Mouse (Mus musculus) spleen, adult 2 months (tissue): ENCODE measurements around the gene Chst8. TPM values are rescaled to one million over a fixed set of nuclear protein-coding genes. Genes with fewer than 3 reads are reported as not detected.

Experiments
- DNase-seq, 2 experiments: peaks; one replicate each; pipeline versions ENCODE4 v3.0.0 to v3.0.0-alpha.2; 2012 to 2021; ENCODE audit warnings: low spot score in 2 of 2, low read depth in 1 of 2
- H3K27ac ChIP-seq: fragments of 200-500 bp; 2 replicates; pipeline ENCODE4 v1.5.1; 2012; ENCODE audit warnings: low read length, inconsistent platforms; ENCODE audit not compliant: insufficient read depth
- H3K27me3 ChIP-seq: fragments of 200-500 bp; 2 replicates; pipeline ENCODE4 v1.6.1; 2012; ENCODE audit warnings: mild to moderate bottlenecking, moderate library complexity, low read length, inconsistent platforms; ENCODE audit not compliant: control insufficient read depth, insufficient read depth
- H3K36me3 ChIP-seq: fragments of 200-500 bp; 2 replicates; pipeline ENCODE4 v1.6.1; 2012; ENCODE audit warnings: mild to moderate bottlenecking, low read length, inconsistent platforms; ENCODE audit not compliant: control insufficient read depth, insufficient read depth
- H3K4me1 ChIP-seq: fragments of 200-500 bp; 2 replicates; pipeline ENCODE4 v1.6.1; 2011; ENCODE audit warnings: inconsistent platforms; ENCODE audit not compliant: control insufficient read depth, insufficient read depth, insufficient read length
- H3K4me3 ChIP-seq: fragments of 200-500 bp; 2 replicates; pipeline ENCODE4 v1.5.1; 2011; ENCODE audit warnings: mild to moderate bottlenecking, inconsistent platforms; ENCODE audit not compliant: insufficient read depth, insufficient read length; ENCODE audit errors: extremely low read depth
- CTCF ChIP-seq: fragments of 200-500 bp; IDR thresholded peaks from 2 replicates; pipeline ENCODE4 v1.5.1; 2011; ENCODE audit warnings: mild to moderate bottlenecking, inconsistent platforms; ENCODE audit not compliant: insufficient read depth, insufficient read length, insufficient replicate concordance; ENCODE audit errors: extremely low read depth
- POLR2A ChIP-seq: fragments of 200-500 bp; IDR thresholded peaks from 2 replicates; pipeline ENCODE4 v1.6.1; 2011; ENCODE audit warnings: low read depth, low read length, inconsistent platforms
- WGBS: fragments of 180-500 bp; shearing (Covaris S2); methylation state at CpG from one replicate; pipeline ENCODE4 v1.1.7; 2018; 5-methylcytosine and 5-hydroxymethylcytosine counted together
- polyA plus RNA-seq: library from polyadenylated mRNA; depleted of rRNA; stranded (reverse); fragments of >200 nt; gene quantifications from 2 replicates; pipeline ENCODE4 v1.2.3, GENCODE M21; 2012

Gene Chst8
- polyA plus RNA-seq, 1 experiment = 1.6 TPM

DNA sequence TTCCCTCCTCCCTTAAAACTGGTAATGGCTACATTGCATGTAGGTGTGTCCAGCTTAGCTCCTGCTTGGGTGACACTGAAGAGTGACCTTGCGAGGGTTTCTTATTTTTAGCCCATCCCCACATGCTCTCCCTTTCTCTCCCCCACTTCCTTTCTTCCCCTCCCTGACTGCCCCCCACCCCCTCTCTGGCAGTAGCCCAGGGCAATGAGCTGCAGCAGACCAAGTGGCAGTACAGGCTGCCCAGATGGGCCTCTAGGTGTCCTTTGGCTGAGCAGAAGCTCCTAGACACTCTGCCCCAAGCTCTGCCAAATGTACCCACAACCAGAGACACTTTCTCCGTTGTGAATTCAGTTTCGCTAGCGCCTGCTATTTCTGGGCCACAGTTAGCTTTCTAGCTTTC lies 139.6 kb downstream of the Chst8 start:
- no peaks in the 10 kb centered on the region for H3K4me1 ChIP-seq
- peaks cover 3% of the 10 kb centered on the region; the same call in 1 of the 2 replicates for H3K27me3 ChIP-seq
- TF ChIP-seq POLR2A = no peak
- no peak for TF ChIP-seq CTCF
- no peak overlapping the region for H3K27ac ChIP-seq
- H3K36me3 ChIP-seq = no peaks in the 10 kb centered on the region
- 73% methylated on average over 4 of the region's 4 CpGs for WGBS
- no peak overlapping the region for H3K4me3 ChIP-seq
- no peak for DNase-seq

DNA sequence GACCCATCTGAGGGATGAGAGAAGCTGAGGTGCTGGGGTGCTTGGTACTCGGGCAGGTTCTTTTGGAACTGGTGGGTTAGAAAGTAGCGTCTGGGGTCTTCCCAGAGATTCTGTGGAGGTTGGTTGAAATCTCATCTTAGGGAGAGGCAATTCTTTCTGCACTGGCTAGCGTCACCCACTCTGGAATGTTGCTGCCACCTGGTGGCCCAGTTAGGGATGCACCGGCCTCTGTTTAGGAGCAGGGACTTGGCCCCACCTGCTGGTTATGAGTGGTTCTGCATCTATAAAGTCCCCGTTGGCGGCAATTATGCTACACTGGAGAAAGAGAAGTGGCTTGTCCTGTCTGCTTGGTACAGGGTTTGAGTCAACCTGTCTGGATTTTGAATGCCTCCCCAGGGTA lies 140.6 kb downstream of the Chst8 start:
- DNase-seq = peak; percentile 32 to 69
- Histone ChIP-seq H3K36me3 (no peaks in the 10 kb centered on the region), H3K27ac (no peak overlapping the region), H3K4me1 (no peaks in the 10 kb centered on the region), H3K4me3 (no peak overlapping the region), H3K27me3 (peaks cover 3% of the 10 kb centered on the region; the same call in 1 of the 2 replicates)
- TF ChIP-seq CTCF = peak; percentile 98
- no peak for TF ChIP-seq POLR2A
- WGBS = 1% methylated on average over 6 of the region's 6 CpGs

DNA sequence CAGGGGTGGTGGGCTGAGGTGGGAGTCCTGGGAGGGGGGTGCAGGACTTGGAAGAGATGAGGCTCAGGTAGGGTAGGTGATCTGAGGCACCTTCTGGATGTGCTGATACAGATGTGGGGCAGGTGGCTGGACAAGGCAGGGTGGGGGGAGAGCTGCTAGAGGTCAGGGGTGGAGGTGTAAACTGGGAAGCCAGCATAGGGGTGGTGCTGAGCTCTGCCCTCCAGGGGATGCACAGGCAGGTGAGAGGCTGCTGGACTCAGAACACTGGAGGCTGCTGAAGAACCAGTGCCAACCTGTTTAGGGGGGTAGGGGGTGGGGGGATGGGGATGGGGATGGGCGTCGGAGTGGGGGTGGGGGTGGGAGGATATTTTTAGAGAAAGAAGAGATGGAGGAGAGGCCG lies 141.7 kb downstream of the Chst8 start:
- WGBS = 81% methylated on average over 3 of the region's 3 CpGs
- TF ChIP-seq CTCF = no peak
- TF ChIP-seq POLR2A = no peak

DNA sequence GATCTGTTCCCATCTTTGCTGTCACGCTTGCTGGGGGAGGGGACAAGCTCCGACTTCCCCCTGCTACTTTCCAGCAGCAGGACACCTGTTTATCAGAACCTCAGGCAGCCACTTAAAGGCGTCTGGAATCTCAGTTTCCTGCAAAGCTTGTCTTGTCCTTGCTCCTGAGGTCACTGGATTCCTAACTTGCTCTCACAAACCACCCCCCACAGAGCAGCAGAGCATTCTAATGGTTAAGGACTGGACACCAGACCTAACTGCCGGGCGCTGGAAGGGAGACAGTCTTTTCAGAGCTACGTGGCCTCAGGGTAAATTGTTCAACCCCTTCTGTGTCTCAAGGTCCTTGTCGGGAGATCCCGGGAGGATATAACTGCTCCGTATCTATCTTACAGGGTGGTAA lies 143.2 kb downstream of the Chst8 start:
- DNase-seq = no peak
- Histone ChIP-seq H3K4me3 (no peak overlapping the region), H3K4me1 (no peaks in the 10 kb centered on the region), H3K36me3 (no peaks in the 10 kb centered on the region), H3K27ac (no peak overlapping the region), H3K27me3 (no peaks in the 10 kb centered on the region)
- TF ChIP-seq POLR2A (no peak), CTCF (no peak)
- 45% methylated on average over 9 of the region's 9 CpGs for WGBS

More for the DNA sequence above, 141.7 kb downstream of the Chst8 start:
- Histone ChIP-seq H3K36me3 (no peaks in the 10 kb centered on the region), H3K4me1 (no peaks in the 10 kb centered on the region), H3K27me3 (peaks cover 3% of the 10 kb centered on the region; the same call in 1 of the 2 replicates), H3K4me3 (no peak overlapping the region), H3K27ac (no peak overlapping the region)
- DNase-seq = no peak

DNA sequence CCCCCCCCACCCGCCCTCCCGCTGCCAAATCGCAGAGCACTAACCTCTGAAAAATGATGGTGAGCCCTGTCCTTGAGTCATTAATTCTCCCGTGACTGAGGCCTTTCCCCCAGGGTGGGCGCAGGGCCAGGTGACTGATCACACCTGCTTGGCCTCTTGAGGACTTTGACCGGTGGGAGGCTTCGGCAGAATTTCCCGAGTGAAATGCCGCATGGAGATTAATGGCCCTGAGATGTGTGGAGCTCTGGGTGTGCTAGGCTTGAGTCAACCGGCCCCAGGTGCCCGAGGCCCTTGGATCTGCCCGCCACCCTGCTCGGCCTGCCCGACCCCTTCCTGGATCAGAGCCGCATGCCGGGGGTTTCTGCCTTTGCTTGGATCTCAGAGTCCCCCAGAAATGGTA lies 144.6 kb downstream of the Chst8 start:
- no peak for DNase-seq
- H3K27ac ChIP-seq = no peak overlapping the region
- 86% methylated on average over 16 of the region's 16 CpGs for WGBS
- no peak overlapping the region for H3K4me3 ChIP-seq
- H3K27me3 ChIP-seq = no peaks in the 10 kb centered on the region
- TF ChIP-seq CTCF (no peak), POLR2A (no peak)
- no peaks in the 10 kb centered on the region for H3K36me3 ChIP-seq
- H3K4me1 ChIP-seq = no peaks in the 10 kb centered on the region

DNA sequence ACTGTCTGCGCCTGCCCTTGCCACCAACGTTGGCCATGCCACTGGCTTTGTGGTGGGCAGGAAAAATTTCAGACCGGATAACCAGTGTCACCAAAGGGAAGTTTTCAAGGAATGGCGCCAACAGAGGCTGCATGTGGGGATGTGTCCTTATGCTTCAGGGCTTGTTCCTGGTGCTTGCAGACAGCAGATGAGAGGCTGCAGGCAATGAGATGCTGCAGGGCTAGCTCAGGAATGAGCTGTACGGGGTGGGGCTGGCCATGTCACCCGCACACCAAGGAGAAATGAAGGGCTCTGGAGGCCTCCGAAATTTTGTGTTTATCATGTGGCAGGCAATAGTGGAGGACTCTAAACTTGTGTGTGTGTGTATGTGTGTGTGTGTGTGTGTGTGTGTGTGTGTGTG lies 149.4 kb downstream of the Chst8 start:
- Histone ChIP-seq H3K27ac (no peak overlapping the region), H3K4me1 (no peaks in the 10 kb centered on the region), H3K27me3 (no peaks in the 10 kb centered on the region), H3K4me3 (no peak overlapping the region), H3K36me3 (no peaks in the 10 kb centered on the region)
- 60% methylated on average over 7 of the region's 7 CpGs for WGBS
- no peak for DNase-seq
- no peak for TF ChIP-seq CTCF
- no peak for TF ChIP-seq POLR2A

DNA sequence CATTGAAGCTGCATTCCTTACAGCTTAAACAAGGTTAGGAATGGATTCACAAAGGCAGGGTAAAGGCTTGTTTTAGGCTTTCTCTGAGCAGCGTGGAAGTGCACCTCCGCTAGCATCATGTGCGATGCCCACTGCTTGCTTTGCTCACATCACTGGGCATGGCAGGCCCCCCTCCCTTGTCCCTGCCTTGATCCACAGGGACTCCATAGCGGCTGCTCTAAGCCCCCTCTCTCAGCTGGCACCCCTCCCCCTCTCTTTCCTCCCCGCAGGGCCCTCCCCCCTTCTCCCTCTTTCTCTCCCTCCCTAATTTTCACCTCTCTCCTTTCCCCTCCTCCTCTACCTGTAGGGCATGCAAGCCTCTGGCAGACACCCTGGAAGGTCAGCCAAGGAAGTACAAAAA lies 150.3 kb downstream of the Chst8 start:
- H3K27me3 ChIP-seq = no peaks in the 10 kb centered on the region
- H3K4me1 ChIP-seq = no peaks in the 10 kb centered on the region
- WGBS = 58% methylated on average over 5 of the region's 5 CpGs
- DNase-seq = no peak
- no peaks in the 10 kb centered on the region for H3K36me3 ChIP-seq
- TF ChIP-seq POLR2A = no peak
- no peak for TF ChIP-seq CTCF
- no peak overlapping the region for H3K27ac ChIP-seq
- H3K4me3 ChIP-seq = no peak overlapping the region
